Mouse (Mus musculus) c-Kit-positive CD71-negative TER-119-negative erythroid progenitor cells, embryonic 14.5 days (primary cell): ENCODE data around the gene A4gnt.
A peak's percentile ranks its signal among the peaks of the same experiment; 100 is the strongest.
"Not testable (repeated sequence)": the region's sequence is repeated elsewhere in the genome, so short reads cannot be mapped to it uniquely, and the experiment has no call there.

Source experiments
- DNase-seq: peaks from one replicate; pipeline ENCODE4 v3.0.0-alpha.2; 2013; ENCODE audit warnings: low read depth

The A4gnt gene

GRCm38 (mm10) chr9:99612202-99612601 lies at the start of gene A4gnt:
Gene A4gnt, plus strand, starts transcription at chr9:99612502.
- DNase-seq = no peak

- peak; percentile 69 for DNase-seq
Observed at GRCm38 (mm10) chr9:99563714-99564113, 48.6 kb upstream of the A4gnt start.

- DNase-seq = no peak
Observed at GRCm38 (mm10) chr9:99568023-99568346, 44.3 kb upstream of the A4gnt start.

- peak; percentile 80 for DNase-seq
Observed at GRCm38 (mm10) chr9:99568347-99569070, 43.8 kb upstream of the A4gnt start, which contains the start of gene Armc8. Gene Armc8, minus strand, starts transcription at chr9:99568899.

- no peak for DNase-seq
Observed at GRCm38 (mm10) chr9:99569071-99569397, 43.3 kb upstream of the A4gnt start.

GRCm38 (mm10) chr9:99575677-99576480 lies 36.4 kb upstream of the A4gnt start, which contains the start of gene Dbr1:
Gene Dbr1, plus strand, starts transcription at chr9:99575799.
- DNase-seq = peak; percentile 85

- DNase-seq = no peak
Observed at GRCm38 (mm10) chr9:99580655-99581054, 31.6 kb upstream of the A4gnt start.

GRCm38 (mm10) chr9:99587505-99588202 lies 24.6 kb upstream of the A4gnt start:
- peak; percentile 32 for DNase-seq

- DNase-seq = no peak
Observed at GRCm38 (mm10) chr9:99591144-99591543, 21.2 kb upstream of the A4gnt start.

- DNase-seq = not testable (repeated sequence)
Observed at GRCm38 (mm10) chr9:99599127-99599526, 13.2 kb upstream of the A4gnt start.

GRCm38 (mm10) chr9:99603566-99603965 lies 8.7 kb upstream of the A4gnt start:
- no peak for DNase-seq

- DNase-seq = no peak
Observed at GRCm38 (mm10) chr9:99619688-99620087, 7.4 kb downstream of the A4gnt start.

GRCm38 (mm10) chr9:99620196-99620595 lies 7.9 kb downstream of the A4gnt start:
- no peak for DNase-seq

GRCm38 (mm10) chr9:99622034-99622433 lies 9.7 kb downstream of the A4gnt start:
- no peak for DNase-seq

GRCm38 (mm10) chr9:99622966-99623365 lies 10.7 kb downstream of the A4gnt start:
- DNase-seq = no peak

- DNase-seq = no peak
Observed at GRCm38 (mm10) chr9:99624117-99624516, 11.8 kb downstream of the A4gnt start.

- no peak for DNase-seq
Observed at GRCm38 (mm10) chr9:99628581-99628980, 16.3 kb downstream of the A4gnt start.

- no peak for DNase-seq
Observed at GRCm38 (mm10) chr9:99629281-99630011, 17.1 kb downstream of the A4gnt start, which contains the start of gene Dzip1l. Gene Dzip1l, plus strand, starts transcription at chr9:99629496.

GRCm38 (mm10) chr9:99630071-99630470 lies 17.8 kb downstream of the A4gnt start:
- DNase-seq = no peak

GRCm38 (mm10) chr9:99630528-99631125 lies 18.3 kb downstream of the A4gnt start:
- no peak for DNase-seq

GRCm38 (mm10) chr9:99631781-99632180 lies 19.5 kb downstream of the A4gnt start:
- DNase-seq = no peak

GRCm38 (mm10) chr9:99632264-99632663 lies 20.0 kb downstream of the A4gnt start:
- DNase-seq = no peak
